Mouse (Mus musculus) G1E (cell line): ENCODE data around the gene Glg1. TPM values are rescaled to one million over a fixed set of nuclear protein-coding genes. Genes with fewer than 3 reads are reported as not detected.
"Not testable (repeated sequence)": the region's sequence is repeated elsewhere in the genome, so short reads cannot be mapped to it uniquely, and the experiment has no call there.

Experiments used
- ATAC-seq: 2 replicates; pipeline ENCODE4 v1.8.0; 2016; ENCODE audit warnings: mild to moderate bottlenecking; ENCODE audit not compliant: insufficient number of reproducible peaks, poor library complexity, low FRiP score, severe bottlenecking; ENCODE audit errors: extremely low read depth
- DNase-seq: peaks from one replicate; pipeline ENCODE4 v3.0.0; 2012; ENCODE audit warnings: low spot score
- H3K27me3 ChIP-seq: 2 replicates; pipeline ENCODE4 v1.6.1; 2012; ENCODE audit warnings: mild to moderate bottlenecking, low read length, inconsistent platforms; ENCODE audit not compliant: insufficient read depth
- H3K36me3 ChIP-seq: replicated peaks from 2 replicates; pipeline ENCODE3; 2012; ENCODE audit warnings: mild to moderate bottlenecking, inconsistent platforms
- H3K4me1 ChIP-seq: 2 replicates; pipeline ENCODE4 v1.6.1; 2012; ENCODE audit warnings: low read depth, low read length, inconsistent platforms, mixed read lengths; ENCODE audit not compliant: insufficient read depth
- H3K4me3 ChIP-seq: 2 replicates; pipeline ENCODE4 v1.5.1; 2012; ENCODE audit warnings: low read depth, mild to moderate bottlenecking, inconsistent platforms, low read length, moderate library complexity, mixed read lengths
- H3K9me3 ChIP-seq: replicated peaks from 2 replicates; pipeline ENCODE4 v1.6.1; 2012; ENCODE audit warnings: inconsistent platforms
- CTCF ChIP-seq: IDR thresholded peaks from 2 replicates; pipeline ENCODE4 v1.5.1; 2012; ENCODE audit warnings: low read depth, low read length, inconsistent platforms, mixed read lengths
- GATA1 ChIP-seq: IDR thresholded peaks from 2 replicates; pipeline ENCODE4 v1.6.1; 2012; ENCODE audit warnings: borderline replicate concordance, low read length, inconsistent platforms, mixed read lengths
- GATA2 ChIP-seq: IDR thresholded peaks from 2 replicates; pipeline ENCODE4 v1.6.1; 2012; ENCODE audit warnings: low read depth, low read length, inconsistent platforms, borderline replicate concordance
- POLR2AphosphoS5 ChIP-seq: IDR thresholded peaks from 2 replicates; pipeline ENCODE4 v1.6.1; 2012; ENCODE audit warnings: low read depth, low read length, inconsistent platforms; ENCODE audit not compliant: insufficient replicate concordance
- TAL1 ChIP-seq: conservative IDR thresholded peaks from 2 replicates; pipeline ENCODE4 v1.6.1; 2012; ENCODE audit warnings: low read depth, low read length, inconsistent platforms, mixed read lengths
- polyA plus RNA-seq: library from polyadenylated mRNA; stranded (reverse); fragments of >175 nt; gene quantifications from 2 replicates; pipeline ENCODE4 v1.2.3, GENCODE M21; 2012
- total RNA-seq, 2 experiments: library from RNA; stranded (forward) in 1 of 2; stranded (reverse) in 1 of 2; fragments of 200-1000 nt in 1 of 2; fragments of >200 nt in 1 of 2; fragmentation: Nextera tagmentation in 1 of 2; gene quantifications; 2 replicates each; pipeline ENCODE4 v1.2.3; 2014 to 2017

The Glg1 gene
- total and polyA plus RNA-seq, 3 experiments = 12.7 to 71.0 (median 22.7) TPM

- TF ChIP-seq POLR2AphosphoS5 (no peak), CTCF (no peak), GATA2 (no peak), GATA1 (no peak), TAL1 (no peak)
- Histone ChIP-seq H3K9me3 (no peaks in the 10 kb centered on the region), H3K36me3 (peaks cover 7% of the 10 kb centered on the region), H3K27me3 (no peaks in the 10 kb centered on the region), H3K4me1 (peaks cover 35% of the 10 kb centered on the region), H3K4me3 (no peak overlapping the region)
- ATAC-seq (peak; percentile 22; the same call in 1 of the 2 replicates), DNase-seq (no peak)
Observed at GRCm38 (mm10) chr8:111252487-111253112, 6.4 kb downstream of the Glg1 start.

GRCm38 (mm10) chr8:111250111-111250510, 8.9 kb downstream of the Glg1 start:
- H3K4me3 ChIP-seq = no peak overlapping the region
- peaks cover 4% of the 10 kb centered on the region for H3K36me3 ChIP-seq
- H3K9me3 ChIP-seq = no peaks in the 10 kb centered on the region
- ATAC-seq (no peak), DNase-seq (no peak)
- TF ChIP-seq CTCF = no peak
- TF ChIP-seq POLR2AphosphoS5 = no peak
- no peak for TF ChIP-seq GATA1
- no peak for TF ChIP-seq TAL1
- no peak for TF ChIP-seq GATA2
- H3K4me1 ChIP-seq = peaks cover 30% of the 10 kb centered on the region
- H3K27me3 ChIP-seq = no peaks in the 10 kb centered on the region

- Histone ChIP-seq H3K4me1 (peaks cover 22% of the 10 kb centered on the region), H3K4me3 (no peak overlapping the region), H3K36me3 (peaks cover 4% of the 10 kb centered on the region), H3K9me3 (no peaks in the 10 kb centered on the region), H3K27me3 (no peaks in the 10 kb centered on the region)
- TF ChIP-seq CTCF (no peak), TAL1 (no peak), POLR2AphosphoS5 (no peak)
- DNase-seq (no peak), ATAC-seq (no peak)
Observed at GRCm38 (mm10) chr8:111248136-111248535, 10.9 kb downstream of the Glg1 start.

GRCm38 (mm10) chr8:111246864-111247263, 12.2 kb downstream of the Glg1 start:
- peaks cover 11% of the 10 kb centered on the region; the same call in 1 of the 2 replicates for H3K4me1 ChIP-seq
- H3K9me3 ChIP-seq, H3K36me3 ChIP-seq, DNase-seq, H3K27me3 ChIP-seq, ATAC-seq, H3K4me3 ChIP-seq: not testable (repeated sequence)

GRCm38 (mm10) chr8:111246287-111246830, 12.7 kb downstream of the Glg1 start:
- peaks cover 4% of the 10 kb centered on the region for H3K36me3 ChIP-seq
- H3K4me1 ChIP-seq = peaks cover 10% of the 10 kb centered on the region; the same call in 1 of the 2 replicates
- H3K4me3 ChIP-seq = no peak overlapping the region
- ATAC-seq = no peak
- DNase-seq = no peak
- no peaks in the 10 kb centered on the region for H3K9me3 ChIP-seq
- TF ChIP-seq CTCF = no peak
- TF ChIP-seq GATA2 = no peak
- TF ChIP-seq GATA1 = no peak
- no peak for TF ChIP-seq TAL1
- TF ChIP-seq POLR2AphosphoS5 = no peak
- no peaks in the 10 kb centered on the region for H3K27me3 ChIP-seq

- ATAC-seq = no peak
- TF ChIP-seq GATA2 = no peak
- TF ChIP-seq TAL1 = no peak
- H3K4me3 ChIP-seq = no peak overlapping the region
Observed at GRCm38 (mm10) chr8:111237301-111237700, 21.7 kb downstream of the Glg1 start.

GRCm38 (mm10) chr8:111233730-111234129, 25.3 kb downstream of the Glg1 start:
- no peak for TF ChIP-seq CTCF
- no peak for TF ChIP-seq GATA1
- no peak for TF ChIP-seq POLR2AphosphoS5
- no peak for TF ChIP-seq TAL1
- no peak for TF ChIP-seq GATA2
- H3K4me1 ChIP-seq = peaks cover 19% of the 10 kb centered on the region

More at GRCm38 (mm10) chr8:111237301-111237700, 21.7 kb downstream of the Glg1 start:
- H3K27me3 ChIP-seq = no peaks in the 10 kb centered on the region
- no peak for DNase-seq
- no peaks in the 10 kb centered on the region for H3K9me3 ChIP-seq
- no peaks in the 10 kb centered on the region for H3K36me3 ChIP-seq
- peaks cover 19% of the 10 kb centered on the region for H3K4me1 ChIP-seq

More at GRCm38 (mm10) chr8:111233730-111234129, 25.3 kb downstream of the Glg1 start:
- ATAC-seq (no peak), DNase-seq (no peak)
- H3K36me3 ChIP-seq = no peaks in the 10 kb centered on the region
- no peaks in the 10 kb centered on the region for H3K9me3 ChIP-seq
- H3K27me3 ChIP-seq = no peaks in the 10 kb centered on the region
- no peak overlapping the region for H3K4me3 ChIP-seq
